Mouse (Mus musculus): ENCODE measurements around the gene Ube2n. TPM values are rescaled to one million over a fixed set of nuclear protein-coding genes. Genes with fewer than 3 reads are reported as not detected.

Gene Ube2n
- polyA plus RNA-seq, 1 experiment from 2014 or later = 409 TPM

DNA sequence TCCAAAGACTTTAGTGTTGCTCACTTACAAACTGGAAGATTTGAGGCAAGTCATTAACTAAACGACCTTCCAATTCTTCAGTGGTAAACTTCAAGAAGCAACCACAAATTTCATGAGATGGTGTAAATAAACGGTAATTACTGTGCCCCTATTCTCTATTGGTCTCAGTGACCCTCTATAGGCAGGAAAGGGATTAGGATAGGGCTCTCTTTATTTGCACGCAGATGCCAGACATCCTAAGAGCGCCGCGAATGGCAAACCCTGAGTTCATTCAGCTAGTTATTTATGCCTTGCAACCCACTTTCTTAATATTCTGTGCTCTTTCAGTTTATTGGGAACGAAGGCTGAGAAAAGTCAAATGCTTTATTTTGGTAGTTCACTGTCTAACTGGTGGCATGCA lies 13.9 kb upstream of the Ube2n start:
- WGBS = under 1% methylated on average over 7 of the region's 7 CpGs
- Histone ChIP-seq H3K9me3 (ENCODE audit: control insufficient read depth, low read length) (no peaks in the 10 kb centered on the region), H3K9ac (ENCODE audit: low read depth, low read length) (peak overlapping the region; percentile 59), H3K27me3 (ENCODE audit: control insufficient read depth, insufficient read depth, low read length) (no peaks in the 10 kb centered on the region), H3K27ac (ENCODE audit: low read depth, low read length) (peak overlapping the region; percentile 43; the same call in 1 of the 2 replicates), H3K36me3 (ENCODE audit: control insufficient read depth, insufficient read depth, low read length) (peaks cover 3% of the 10 kb centered on the region; the same call in 1 of the 2 replicates), H3K4me1 (ENCODE audit: control insufficient read depth, insufficient read depth, low read length) (no peaks in the 10 kb centered on the region), H3K4me2 (replicated peaks; ENCODE audit: low read depth, low read length) (peak overlapping the region; percentile 54), H3K4me3 (ENCODE audit: low read length) (peak overlapping the region; percentile 63)
- no peak for ATAC-seq (ENCODE audit: low FRiP score, low TSS enrichment)

DNA sequence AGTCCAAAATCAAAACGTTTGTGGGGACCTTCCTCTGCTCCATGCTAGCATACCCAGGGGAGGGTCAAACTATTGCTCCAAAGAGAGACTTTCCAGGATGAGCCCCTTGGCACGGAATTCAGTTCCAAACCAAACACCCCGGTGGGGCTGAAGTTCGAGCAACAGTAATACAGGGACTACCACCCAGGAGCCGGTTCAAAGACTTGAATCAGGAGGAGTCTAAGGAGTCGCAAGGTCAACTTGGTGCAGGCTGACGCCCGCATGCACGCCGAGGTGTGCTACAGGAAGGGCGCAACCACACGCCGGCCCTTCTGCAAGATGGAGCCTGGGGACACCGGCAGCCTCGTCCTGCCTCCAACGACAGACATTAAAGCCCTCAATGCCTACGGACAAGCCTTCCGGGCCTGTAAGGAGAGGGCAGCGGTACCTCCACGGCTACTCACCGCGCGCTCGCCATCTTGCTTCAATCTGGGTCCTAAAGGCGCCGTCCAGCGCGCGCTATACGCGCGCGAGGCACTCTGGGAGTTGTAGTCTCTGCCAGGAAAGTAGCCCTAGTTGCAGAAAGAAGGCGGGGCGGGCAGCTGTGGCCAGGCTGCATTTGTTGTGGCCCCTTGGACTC lies 13.4 kb upstream of the Ube2n start, which contains the start of gene Mrpl42:
Gene Mrpl42, minus strand, starts transcription at position 478 of the 619 bp plus-strand sequence.
- Histone ChIP-seq H3K9me3 (ENCODE audit: control insufficient read depth, low read length) (no peaks in the 10 kb centered on the region), H3K36me3 (ENCODE audit: control insufficient read depth, insufficient read depth, low read length) (peaks cover under 1% of the 10 kb centered on the region; the same call in 1 of the 2 replicates), H3K4me1 (ENCODE audit: control insufficient read depth, insufficient read depth, low read length) (no peaks in the 10 kb centered on the region), H3K27me3 (ENCODE audit: control insufficient read depth, insufficient read depth, low read length) (no peaks in the 10 kb centered on the region), H3K9ac (ENCODE audit: low read depth, low read length) (peak within 1 kb of the TSS; percentile 59), H3K4me2 (replicated peaks; ENCODE audit: low read depth, low read length) (peak within 1 kb of the TSS; percentile 54), H3K4me3 (ENCODE audit: low read length) (peak within 1 kb of the TSS; percentile 63), H3K27ac (ENCODE audit: low read depth, low read length) (peak within 1 kb of the TSS; percentile 43; the same call in 1 of the 2 replicates)
- under 1% methylated on average over 35 of the region's 35 CpGs for WGBS
- peak; percentile 96 for ATAC-seq (ENCODE audit: low FRiP score, low TSS enrichment)

DNA sequence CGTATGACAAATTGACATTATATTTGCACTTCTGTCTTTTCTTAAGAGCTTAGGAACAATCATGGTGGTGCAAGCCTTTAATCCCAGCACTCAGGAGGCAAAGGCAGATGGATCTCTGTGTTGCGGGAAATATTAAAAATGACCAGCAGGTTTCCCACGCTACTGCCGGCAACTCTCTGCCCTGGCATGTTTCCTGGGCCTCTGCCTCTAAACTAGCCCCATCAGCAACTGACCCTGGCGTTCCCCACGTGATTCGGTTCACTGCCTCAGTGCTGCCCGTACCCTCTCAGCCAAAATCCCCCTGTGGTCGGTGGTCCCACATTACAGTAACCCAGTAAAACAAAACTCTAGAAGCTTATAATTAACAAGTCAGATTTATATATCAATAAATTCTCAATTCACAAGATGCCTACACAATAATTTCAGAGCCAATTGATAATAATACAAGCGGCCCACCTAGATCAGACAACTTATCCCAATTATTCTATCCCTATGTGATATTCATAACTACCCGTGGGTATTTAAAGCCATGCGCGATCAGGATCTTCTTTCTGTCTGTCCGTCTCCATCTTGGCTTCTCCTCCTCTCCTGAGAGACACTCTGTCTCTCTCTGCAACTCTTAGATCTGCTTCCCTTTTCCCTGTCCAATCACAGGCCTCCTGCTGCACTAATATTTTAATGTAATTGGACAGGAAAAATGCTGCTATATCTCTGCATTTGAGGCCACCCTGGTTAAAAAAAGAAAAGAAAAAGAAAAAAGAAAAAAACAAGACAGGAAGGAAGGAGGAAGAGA lies 11.3 kb upstream of the Ube2n start:
- no peak for ATAC-seq (ENCODE audit: low FRiP score, low TSS enrichment)
- Histone ChIP-seq H3K4me3 (ENCODE audit: low read length) (no peak overlapping the region), H3K27me3 (ENCODE audit: control insufficient read depth, insufficient read depth, low read length) (no peaks in the 10 kb centered on the region), H3K9ac (ENCODE audit: low read depth, low read length) (no peak overlapping the region), H3K4me2 (replicated peaks; ENCODE audit: low read depth, low read length) (no peak overlapping the region), H3K9me3 (ENCODE audit: control insufficient read depth, low read length) (no peaks in the 10 kb centered on the region), H3K36me3 (ENCODE audit: control insufficient read depth, insufficient read depth, low read length) (no peaks in the 10 kb centered on the region; the same call in 1 of the 2 replicates), H3K4me1 (ENCODE audit: control insufficient read depth, insufficient read depth, low read length) (no peaks in the 10 kb centered on the region), H3K27ac (ENCODE audit: low read depth, low read length) (no peak overlapping the region)
- 86% methylated on average over 14 of the region's 14 CpGs for WGBS

DNA sequence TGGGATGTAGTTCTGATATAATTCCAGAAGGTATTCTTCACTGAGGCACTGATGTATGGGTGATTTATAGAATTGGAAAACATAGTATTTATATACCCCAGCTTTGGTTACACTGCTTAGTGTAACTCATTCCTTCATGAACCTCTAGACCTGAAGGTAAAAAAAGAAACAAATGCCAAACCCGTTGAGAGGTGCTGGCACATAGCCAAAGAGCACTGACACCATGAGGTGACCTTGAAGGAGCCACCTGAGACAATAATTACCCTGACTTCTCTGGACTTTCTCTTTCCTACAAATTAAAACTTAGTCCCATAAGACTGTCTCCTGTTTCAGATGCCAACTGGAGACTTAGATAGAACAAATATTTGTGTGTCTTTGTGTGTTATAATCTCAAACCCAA lies 10.6 kb upstream of the Ube2n start:
- H3K27me3 ChIP-seq (ENCODE audit: control insufficient read depth, insufficient read depth, low read length) = no peaks in the 10 kb centered on the region
- no peak overlapping the region for H3K4me3 ChIP-seq (ENCODE audit: low read length)
- no peak overlapping the region for H3K4me2 ChIP-seq (replicated peaks; ENCODE audit: low read depth, low read length)
- ATAC-seq (ENCODE audit: low FRiP score, low TSS enrichment) = no peak
- H3K4me1 ChIP-seq (ENCODE audit: control insufficient read depth, insufficient read depth, low read length) = no peaks in the 10 kb centered on the region
- H3K9ac ChIP-seq (ENCODE audit: low read depth, low read length) = no peak overlapping the region
- H3K36me3 ChIP-seq (ENCODE audit: control insufficient read depth, insufficient read depth, low read length) = no peaks in the 10 kb centered on the region; the same call in 1 of the 2 replicates
- no peaks in the 10 kb centered on the region for H3K9me3 ChIP-seq (ENCODE audit: control insufficient read depth, low read length)
- H3K27ac ChIP-seq (ENCODE audit: low read depth, low read length) = no peak overlapping the region
- WGBS = 6% methylated on average over 1 of the region's 1 CpGs

DNA sequence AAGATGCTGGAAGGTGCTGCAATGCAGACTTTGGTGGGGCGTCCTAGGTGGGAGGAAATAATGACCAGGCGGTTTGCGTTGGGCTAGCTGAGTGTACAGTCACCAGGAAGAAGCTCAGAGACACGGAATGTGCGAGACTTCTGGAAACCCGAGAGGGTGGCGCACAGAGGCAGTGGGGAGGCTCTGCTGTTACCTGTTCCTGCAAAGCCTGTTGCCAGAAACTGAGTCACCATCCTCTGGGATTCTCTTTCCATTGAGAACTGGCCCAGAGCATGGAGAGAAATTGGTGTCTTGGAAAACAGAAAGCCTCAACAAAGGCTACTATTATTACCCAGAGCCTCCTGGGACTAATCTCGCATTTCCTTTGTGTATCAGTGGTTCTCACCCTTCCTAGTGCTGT lies 6.8 kb upstream of the Ube2n start:
- Histone ChIP-seq H3K36me3 (ENCODE audit: control insufficient read depth, insufficient read depth, low read length) (no peaks in the 10 kb centered on the region), H3K9ac (ENCODE audit: low read depth, low read length) (no peak overlapping the region), H3K27ac (ENCODE audit: low read depth, low read length) (no peak overlapping the region), H3K4me2 (replicated peaks; ENCODE audit: low read depth, low read length) (no peak overlapping the region), H3K4me3 (ENCODE audit: low read length) (no peak overlapping the region), H3K9me3 (ENCODE audit: control insufficient read depth, low read length) (no peaks in the 10 kb centered on the region), H3K4me1 (ENCODE audit: control insufficient read depth, insufficient read depth, low read length) (no peaks in the 10 kb centered on the region), H3K27me3 (ENCODE audit: control insufficient read depth, insufficient read depth, low read length) (no peaks in the 10 kb centered on the region)
- 86% methylated on average over 8 of the region's 8 CpGs for WGBS
- ATAC-seq (ENCODE audit: low FRiP score, low TSS enrichment) = no peak

DNA sequence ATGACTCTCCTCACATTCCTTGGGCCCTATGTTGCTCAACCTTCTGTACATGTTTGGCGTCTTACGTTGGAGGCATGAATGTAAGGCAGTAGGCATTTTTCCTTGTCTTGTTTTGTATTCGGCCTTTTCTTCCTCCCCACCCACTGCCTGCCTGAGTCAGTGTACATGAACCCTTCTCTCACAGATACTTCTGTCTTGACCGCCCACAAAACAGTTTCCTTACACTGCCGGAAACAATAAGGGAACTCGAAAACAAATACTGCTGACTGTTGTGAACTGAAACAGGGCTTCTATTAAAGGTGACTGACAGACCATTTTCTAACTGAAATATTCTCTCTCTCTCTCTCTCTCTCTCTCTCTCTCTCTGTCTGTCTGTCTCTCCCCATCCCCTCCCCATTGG lies 6.2 kb upstream of the Ube2n start:
- Histone ChIP-seq H3K4me1 (ENCODE audit: control insufficient read depth, insufficient read depth, low read length) (no peaks in the 10 kb centered on the region), H3K27me3 (ENCODE audit: control insufficient read depth, insufficient read depth, low read length) (no peaks in the 10 kb centered on the region), H3K36me3 (ENCODE audit: control insufficient read depth, insufficient read depth, low read length) (no peaks in the 10 kb centered on the region), H3K9ac (ENCODE audit: low read depth, low read length) (no peak overlapping the region), H3K27ac (ENCODE audit: low read depth, low read length) (no peak overlapping the region), H3K4me2 (replicated peaks; ENCODE audit: low read depth, low read length) (no peak overlapping the region), H3K4me3 (ENCODE audit: low read length) (no peak overlapping the region), H3K9me3 (ENCODE audit: control insufficient read depth, low read length) (no peaks in the 10 kb centered on the region)
- ATAC-seq (ENCODE audit: low FRiP score, low TSS enrichment) = no peak
- WGBS = 78% methylated on average over 6 of the region's 6 CpGs

DNA sequence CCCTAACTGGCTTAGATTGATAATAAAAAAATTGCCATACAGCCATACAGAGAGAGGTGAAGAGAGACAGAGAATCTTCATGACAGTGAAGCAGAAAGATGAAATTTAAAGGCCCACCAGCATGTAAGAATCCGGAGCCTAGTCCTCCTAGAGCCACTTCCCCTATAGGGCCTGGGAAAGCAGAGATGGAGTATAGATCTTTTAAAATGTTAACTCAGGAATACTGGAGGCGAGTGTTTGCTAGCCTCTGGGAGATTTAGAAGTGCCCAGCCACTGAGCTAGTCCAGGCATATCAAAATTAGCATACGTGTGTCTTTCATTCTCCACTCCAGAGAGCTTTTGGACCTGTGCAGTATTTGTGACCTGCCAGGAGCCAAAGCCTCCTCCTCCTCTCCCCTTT lies 5.7 kb upstream of the Ube2n start:
- Histone ChIP-seq H3K4me1 (ENCODE audit: control insufficient read depth, insufficient read depth, low read length) (no peaks in the 10 kb centered on the region), H3K9ac (ENCODE audit: low read depth, low read length) (no peak overlapping the region), H3K27me3 (ENCODE audit: control insufficient read depth, insufficient read depth, low read length) (no peaks in the 10 kb centered on the region), H3K27ac (ENCODE audit: low read depth, low read length) (no peak overlapping the region), H3K4me2 (replicated peaks; ENCODE audit: low read depth, low read length) (no peak overlapping the region), H3K9me3 (ENCODE audit: control insufficient read depth, low read length) (no peaks in the 10 kb centered on the region), H3K36me3 (ENCODE audit: control insufficient read depth, insufficient read depth, low read length) (no peaks in the 10 kb centered on the region), H3K4me3 (ENCODE audit: low read length) (no peak overlapping the region)
- no peak for ATAC-seq (ENCODE audit: low FRiP score, low TSS enrichment)
- 73% methylated on average over 3 of the region's 3 CpGs for WGBS

DNA sequence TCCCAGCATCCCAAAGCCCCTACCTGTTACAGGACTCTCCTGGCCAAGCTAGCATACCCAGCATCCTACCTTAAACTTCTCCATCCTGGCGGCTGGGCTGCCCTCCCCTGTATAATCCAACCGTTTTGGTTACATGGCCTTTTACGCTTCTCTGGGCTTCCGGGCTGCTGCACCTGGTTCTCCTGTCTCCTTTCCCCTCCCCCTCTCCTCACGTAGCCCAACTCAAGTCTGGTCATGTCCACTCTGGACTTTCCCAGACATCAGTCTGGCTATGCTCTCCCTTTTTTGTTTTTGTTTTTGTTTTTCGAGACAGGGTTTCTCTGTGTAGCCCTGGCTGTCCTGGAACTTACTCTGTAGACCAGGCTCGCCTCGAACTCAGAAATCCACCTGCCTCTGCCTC lies 2.3 kb upstream of the Ube2n start:
- Histone ChIP-seq H3K4me1 (ENCODE audit: control insufficient read depth, insufficient read depth, low read length) (no peaks in the 10 kb centered on the region; the same call in 1 of the 2 replicates), H3K27ac (ENCODE audit: low read depth, low read length) (no peak overlapping the region), H3K36me3 (ENCODE audit: control insufficient read depth, insufficient read depth, low read length) (no peaks in the 10 kb centered on the region), H3K27me3 (ENCODE audit: control insufficient read depth, insufficient read depth, low read length) (no peaks in the 10 kb centered on the region), H3K4me3 (ENCODE audit: low read length) (no peak overlapping the region), H3K9me3 (ENCODE audit: control insufficient read depth, low read length) (no peaks in the 10 kb centered on the region), H3K9ac (ENCODE audit: low read depth, low read length) (no peak overlapping the region), H3K4me2 (replicated peaks; ENCODE audit: low read depth, low read length) (no peak overlapping the region)
- 81% methylated on average over 8 of the region's 8 CpGs for WGBS
- no peak for ATAC-seq (ENCODE audit: low FRiP score, low TSS enrichment)
